Mouse (Mus musculus) erythroblast, embryonic 14.5 days (primary cell): ENCODE results near the gene Foxn3.

Experiments used
- GATA1 ChIP-seq: IDR thresholded peaks from 2 replicates; pipeline ENCODE4 v1.6.1; 2012; ENCODE audit warnings: low read length, inconsistent platforms, mixed read lengths
- TAL1 ChIP-seq: IDR thresholded peaks from 3 replicates; pipeline ENCODE4 v1.6.1; 2012; ENCODE audit warnings: low read length, inconsistent platforms, mixed read lengths

DNA sequence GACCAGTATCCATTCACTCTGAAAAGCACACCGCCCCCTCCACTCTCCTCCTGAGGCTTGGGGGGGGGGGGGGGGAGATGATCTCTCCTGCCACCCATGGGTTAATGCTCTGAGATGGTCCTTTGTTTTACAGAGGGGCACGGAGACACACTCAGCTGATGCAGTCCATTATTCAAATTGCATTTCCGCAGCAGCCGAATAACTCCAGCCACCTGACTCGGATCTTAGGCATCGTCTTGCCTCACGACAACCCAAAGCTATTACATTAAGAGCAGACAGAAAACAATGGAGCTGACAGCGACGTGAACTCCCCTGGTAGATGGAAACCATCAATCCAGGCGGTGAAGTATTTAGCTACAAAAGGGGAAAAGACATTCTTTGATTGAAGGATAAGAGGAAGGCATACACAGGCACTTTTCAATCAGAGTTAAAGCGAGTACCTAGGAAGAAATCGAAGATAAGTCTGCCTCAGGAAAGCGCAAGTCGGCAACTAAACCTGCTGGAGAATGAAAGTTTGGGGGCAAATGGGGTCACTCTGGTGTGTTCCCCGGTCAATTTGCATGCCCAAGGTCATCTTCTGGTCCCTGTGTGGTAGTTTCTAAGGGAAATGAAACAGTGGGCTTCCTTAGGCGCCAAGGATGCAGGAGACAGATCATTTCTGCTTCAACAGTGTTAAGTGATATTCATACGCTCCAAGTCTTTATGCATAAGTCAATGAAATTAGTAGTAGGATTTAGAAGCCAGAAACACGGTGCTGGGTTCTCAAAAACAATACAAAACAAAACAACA is 65.0 kb downstream of the Foxn3 start:
- no peak for TF ChIP-seq GATA1
- no peak for TF ChIP-seq TAL1
